Mouse (Mus musculus) liver, adult 2 months (tissue): ENCODE data around the gene Olfr301. TPM values are rescaled to one million over a fixed set of nuclear protein-coding genes. Genes with fewer than 3 reads are reported as not detected.

Experiments used
- DNase-seq: peaks from one replicate; pipeline ENCODE4 v3.0.0-alpha.2; 2011; ENCODE audit warnings: low read depth, low spot score; ENCODE audit errors: extremely low read depth
- H3K27ac ChIP-seq: fragments of 200-500 bp; replicated peaks from 2 replicates; pipeline ENCODE4 v1.5.1; 2012; ENCODE audit warnings: low read depth, mild to moderate bottlenecking, control low read depth, inconsistent platforms, low read length; ENCODE audit not compliant: insufficient read depth
- H3K27me3 ChIP-seq: fragments of 200-500 bp; 2 replicates; pipeline ENCODE4 v1.6.1; 2012; ENCODE audit warnings: mild to moderate bottlenecking, moderate library complexity, low read length, inconsistent platforms; ENCODE audit not compliant: control insufficient read depth, insufficient read depth
- H3K36me3 ChIP-seq: fragments of 200-500 bp; 2 replicates; pipeline ENCODE4 v1.6.1; 2012; ENCODE audit warnings: low read length, inconsistent platforms; ENCODE audit not compliant: control insufficient read depth, insufficient read depth
- H3K4me1 ChIP-seq: fragments of 200-500 bp; 2 replicates; pipeline ENCODE4 v1.6.1; 2011; ENCODE audit warnings: low read length; ENCODE audit not compliant: control insufficient read depth, insufficient read depth
- H3K4me3 ChIP-seq: fragments of 200-500 bp; 2 replicates; pipeline ENCODE4 v1.5.1; 2011; ENCODE audit warnings: low read depth, mild to moderate bottlenecking, control low read depth, low read length, moderate library complexity; ENCODE audit not compliant: insufficient read depth
- H3K79me2 ChIP-seq: fragments of 200-500 bp; 2 replicates; pipeline ENCODE4 v1.6.1; 2012; ENCODE audit warnings: inconsistent platforms, mild to moderate bottlenecking, low read length, moderate library complexity; ENCODE audit not compliant: control insufficient read depth, insufficient read depth
- H3K9ac ChIP-seq: fragments of 200-500 bp; 2 replicates; pipeline ENCODE4 v1.6.1; 2012; ENCODE audit warnings: low read depth, mild to moderate bottlenecking, control low read depth, inconsistent platforms, low read length
- CTCF ChIP-seq: fragments of 200-500 bp; IDR thresholded peaks from 2 replicates; pipeline ENCODE4 v1.5.1; 2011; ENCODE audit warnings: low read depth, low read length, control low read depth
- POLR2A ChIP-seq: fragments of 200-500 bp; IDR thresholded peaks from 2 replicates; pipeline ENCODE4 v1.6.1; 2011; ENCODE audit warnings: low read length, control low read depth; ENCODE audit not compliant: insufficient read depth; ENCODE audit errors: extremely low read depth
- WGBS: fragments of 180-500 bp; shearing (Covaris S2); methylation state at CpG from one replicate; pipeline ENCODE4 v1.1.7; 2018; 5-methylcytosine and 5-hydroxymethylcytosine counted together
- polyA plus RNA-seq: library from polyadenylated mRNA; depleted of rRNA; stranded (reverse); fragments of >200 nt; gene quantifications from 2 replicates; pipeline ENCODE4 v1.2.3, GENCODE M21; 2012; rRNA removed
- total RNA-seq: library from RNA; depleted of rRNA; stranded (reverse); fragments of >200 nt; gene quantifications from 2 replicates; pipeline ENCODE4 v1.2.3, GENCODE M21; 2014; rRNA removed

The Olfr301 gene
- total RNA-seq = not detected in 2 replicates
- polyA plus RNA-seq = not detected in 2 replicates

GRCm38 (mm10) chr7:86403546-86403945, at the start of gene Olfr301:
Gene Olfr301, plus strand, starts transcription at chr7:86403846.
- DNase-seq = no peak
- Histone ChIP-seq H3K4me3 (no peak within 1 kb of the TSS), H3K27ac (no peak within 1 kb of the TSS), H3K27me3 (no peaks in the 10 kb centered on the region), H3K9ac (no peak within 1 kb of the TSS), H3K79me2 (no peaks in the 10 kb centered on the region), H3K36me3 (no peaks in the 10 kb centered on the region), H3K4me1 (no peaks in the 10 kb centered on the region)
- 79% methylated on average over 2 of the region's 2 CpGs for WGBS
- no peak for TF ChIP-seq POLR2A
- no peak for TF ChIP-seq CTCF

DNA sequence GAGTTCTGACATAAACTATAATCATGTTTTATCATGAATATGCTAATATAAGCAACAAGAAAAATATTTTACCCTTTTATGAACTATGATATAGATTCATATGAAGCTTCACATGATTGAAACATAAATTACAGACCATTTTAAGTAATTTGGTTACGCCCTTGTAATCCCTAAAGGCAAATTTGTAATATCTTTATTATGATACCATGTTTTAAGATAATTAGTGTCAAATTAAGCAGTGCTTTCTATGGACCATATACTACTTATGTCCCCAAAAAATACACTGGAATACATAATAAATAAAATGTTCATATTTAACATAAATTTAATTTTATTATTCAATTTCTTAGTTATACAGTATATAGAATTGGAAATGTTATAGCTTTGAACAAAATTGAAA, 36.8 kb upstream of the Olfr301 start, which contains the start of gene Olfr305:
Gene Olfr305, minus strand, starts transcription at position 101 of the 400 bp plus-strand sequence.
- no peak for DNase-seq
- WGBS = 76% methylated on average over 1 of the region's 1 CpGs
- no peak within 1 kb of the TSS for H3K27ac ChIP-seq
- no peaks in the 10 kb centered on the region for H3K27me3 ChIP-seq
- no peaks in the 10 kb centered on the region for H3K36me3 ChIP-seq
- no peaks in the 10 kb centered on the region for H3K4me1 ChIP-seq
- TF ChIP-seq POLR2A (no peak), CTCF (no peak)
- H3K79me2 ChIP-seq = no peaks in the 10 kb centered on the region
- H3K9ac ChIP-seq = no peak within 1 kb of the TSS
- no peak within 1 kb of the TSS for H3K4me3 ChIP-seq

- Histone ChIP-seq H3K4me3 (no peak overlapping the region), H3K27me3 (no peaks in the 10 kb centered on the region), H3K27ac (no peak overlapping the region), H3K9ac (no peak overlapping the region), H3K4me1 (no peaks in the 10 kb centered on the region), H3K36me3 (no peaks in the 10 kb centered on the region), H3K79me2 (no peaks in the 10 kb centered on the region)
- no peak for DNase-seq
- no peak for TF ChIP-seq POLR2A
- no peak for TF ChIP-seq CTCF
- WGBS = 63% methylated on average over 3 of the region's 3 CpGs
Measured at GRCm38 (mm10) chr7:86385769-86386168, 17.9 kb upstream of the Olfr301 start.

DNA sequence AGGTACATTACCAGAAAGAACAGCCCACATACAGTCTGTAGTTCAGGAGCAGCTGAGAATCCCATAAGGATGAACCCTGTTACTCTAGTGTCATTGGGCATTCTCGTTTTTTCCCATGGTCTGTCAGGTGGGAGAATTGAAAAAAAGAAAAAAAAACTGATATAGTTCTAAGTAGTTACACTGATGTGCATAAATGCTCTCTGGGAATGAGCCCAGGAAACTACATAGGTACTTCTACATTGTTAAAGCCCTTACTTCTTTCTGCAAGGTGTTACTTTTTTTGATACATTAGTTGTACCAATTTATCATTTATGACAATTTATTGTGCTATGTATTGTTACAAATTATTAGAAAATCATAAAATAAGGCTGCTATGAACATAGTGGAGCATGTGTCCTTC, 17.1 kb upstream of the Olfr301 start, which contains the start of gene Olfr304:
Gene Olfr304, minus strand, starts transcription at position 101 of the 400 bp plus-strand sequence.
- Histone ChIP-seq H3K9ac (no peak within 1 kb of the TSS), H3K27ac (no peak within 1 kb of the TSS), H3K79me2 (no peaks in the 10 kb centered on the region), H3K36me3 (no peaks in the 10 kb centered on the region), H3K27me3 (no peaks in the 10 kb centered on the region), H3K4me1 (no peaks in the 10 kb centered on the region), H3K4me3 (no peak within 1 kb of the TSS)
- 39% methylated on average over 1 of the region's 1 CpGs for WGBS
- no peak for DNase-seq
- no peak for TF ChIP-seq POLR2A
- TF ChIP-seq CTCF = no peak

- Histone ChIP-seq H3K4me1 (no peaks in the 10 kb centered on the region), H3K27ac (no peak within 1 kb of the TSS), H3K9ac (no peak within 1 kb of the TSS), H3K79me2 (no peaks in the 10 kb centered on the region), H3K27me3 (no peaks in the 10 kb centered on the region), H3K4me3 (no peak within 1 kb of the TSS), H3K36me3 (no peaks in the 10 kb centered on the region)
- DNase-seq = no peak
- TF ChIP-seq CTCF (no peak), POLR2A (no peak)
Measured at GRCm38 (mm10) chr7:86397689-86398088, 6.0 kb upstream of the Olfr301 start, which contains the start of gene Olfr303. Gene Olfr303, minus strand, starts transcription at chr7:86397789.

DNA sequence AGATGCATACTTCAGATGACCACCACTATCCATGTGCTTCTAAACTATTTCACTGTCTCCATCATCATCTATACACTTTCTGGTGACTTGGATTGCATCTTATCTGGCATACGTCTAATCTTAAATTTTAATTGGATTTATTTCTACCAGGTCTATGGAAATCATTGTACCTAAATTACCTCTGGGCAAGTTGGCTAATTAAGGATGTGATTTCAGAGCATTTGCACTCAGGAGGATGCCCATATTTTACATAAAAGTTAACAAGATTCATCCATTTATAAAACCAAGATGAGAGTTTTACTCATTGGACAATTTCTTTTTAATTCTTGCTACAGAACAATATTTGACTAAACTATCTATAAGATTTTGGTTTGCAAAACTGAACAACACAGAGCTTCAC, 56.0 kb downstream of the Olfr301 start, which contains the start of gene Olfr299:
Gene Olfr299, plus strand, starts transcription at position 301 of the 400 bp plus-strand sequence.
- Histone ChIP-seq H3K79me2 (no peaks in the 10 kb centered on the region), H3K27me3 (no peaks in the 10 kb centered on the region), H3K9ac (no peak within 1 kb of the TSS), H3K27ac (no peak within 1 kb of the TSS), H3K36me3 (no peaks in the 10 kb centered on the region), H3K4me3 (no peak within 1 kb of the TSS), H3K4me1 (no peaks in the 10 kb centered on the region)
- no peak for DNase-seq
- TF ChIP-seq CTCF (no peak), POLR2A (no peak)
- 84% methylated on average over 1 of the region's 1 CpGs for WGBS

Other genes starting within 250 kb of the Olfr301 start
- not detected in 2 replicates for gene Vmn2r75, start 232.1 kb upstream of the Olfr301 start, total RNA-seq
- gene Vmn2r75, start 232.1 kb upstream of the Olfr301 start, polyA plus RNA-seq = not detected in 2 replicates
- not detected in 2 replicates for gene Vmn2r76, start 157.5 kb upstream of the Olfr301 start, total RNA-seq
- not detected in 2 replicates for gene Vmn2r76, start 157.5 kb upstream of the Olfr301 start, polyA plus RNA-seq
- not detected in 2 replicates for gene Olfr310, start 126.7 kb upstream of the Olfr301 start, total RNA-seq
- not detected in 2 replicates for gene Olfr310, start 126.7 kb upstream of the Olfr301 start, polyA plus RNA-seq
- not detected in 2 replicates for gene Olfr309, start 90.1 kb upstream of the Olfr301 start, total RNA-seq
- gene Olfr309, start 90.1 kb upstream of the Olfr301 start, polyA plus RNA-seq = not detected in 2 replicates
- gene Olfr308, start 78.2 kb upstream of the Olfr301 start, total RNA-seq = not detected in 2 replicates
- gene Olfr308, start 78.2 kb upstream of the Olfr301 start, polyA plus RNA-seq = not detected in 2 replicates
- not detected in 2 replicates for gene Olfr307, start 66.3 kb upstream of the Olfr301 start, total RNA-seq
- not detected in 2 replicates for gene Olfr307, start 66.3 kb upstream of the Olfr301 start, polyA plus RNA-seq
- not detected in 2 replicates for gene Olfr305, start 36.9 kb upstream of the Olfr301 start, total RNA-seq
- gene Olfr305, start 36.9 kb upstream of the Olfr301 start, polyA plus RNA-seq = not detected in 2 replicates
- gene Olfr304, start 17.2 kb upstream of the Olfr301 start, total RNA-seq = not detected in 2 replicates
- gene Olfr304, start 17.2 kb upstream of the Olfr301 start, polyA plus RNA-seq = not detected in 2 replicates
- gene Olfr303, start 6.1 kb upstream of the Olfr301 start, total RNA-seq = not detected in 2 replicates
- not detected in 2 replicates for gene Olfr303, start 6.1 kb upstream of the Olfr301 start, polyA plus RNA-seq
- gene Olfr299, start 56.1 kb downstream of the Olfr301 start, total RNA-seq = not detected in 2 replicates
- not detected in 2 replicates for gene Olfr299, start 56.1 kb downstream of the Olfr301 start, polyA plus RNA-seq
- not detected in 2 replicates for gene Olfr298, start 88.6 kb downstream of the Olfr301 start, total RNA-seq
- gene Olfr298, start 88.6 kb downstream of the Olfr301 start, polyA plus RNA-seq = not detected in 2 replicates
- not detected in 2 replicates for gene Olfr297, start 116.1 kb downstream of the Olfr301 start, total RNA-seq
- not detected in 2 replicates for gene Olfr297, start 116.1 kb downstream of the Olfr301 start, polyA plus RNA-seq
- gene Olfr295, start 180.0 kb downstream of the Olfr301 start, total RNA-seq = not detected in 2 replicates
- gene Olfr295, start 180.0 kb downstream of the Olfr301 start, polyA plus RNA-seq = not detected in 2 replicates
- gene Olfr294, start 212.8 kb downstream of the Olfr301 start, total RNA-seq = not detected in 2 replicates
- not detected in 2 replicates for gene Olfr294, start 212.8 kb downstream of the Olfr301 start, polyA plus RNA-seq
- gene Olfr293, start 245.2 kb downstream of the Olfr301 start, total RNA-seq = not detected in 2 replicates
- not detected in 2 replicates for gene Olfr293, start 245.2 kb downstream of the Olfr301 start, polyA plus RNA-seq